Mouse (Mus musculus): Measurements from ENCODE around the gene Zyg11b. TPM values are rescaled to one million over a fixed set of nuclear protein-coding genes. Genes with fewer than 3 reads are reported as not detected.

The Zyg11b gene
- polyA plus RNA-seq (2011; ENCODE audit: insufficient read length, low read depth, missing spikeins): 31.8 and 40.7 TPM in 2 replicates

DNA sequence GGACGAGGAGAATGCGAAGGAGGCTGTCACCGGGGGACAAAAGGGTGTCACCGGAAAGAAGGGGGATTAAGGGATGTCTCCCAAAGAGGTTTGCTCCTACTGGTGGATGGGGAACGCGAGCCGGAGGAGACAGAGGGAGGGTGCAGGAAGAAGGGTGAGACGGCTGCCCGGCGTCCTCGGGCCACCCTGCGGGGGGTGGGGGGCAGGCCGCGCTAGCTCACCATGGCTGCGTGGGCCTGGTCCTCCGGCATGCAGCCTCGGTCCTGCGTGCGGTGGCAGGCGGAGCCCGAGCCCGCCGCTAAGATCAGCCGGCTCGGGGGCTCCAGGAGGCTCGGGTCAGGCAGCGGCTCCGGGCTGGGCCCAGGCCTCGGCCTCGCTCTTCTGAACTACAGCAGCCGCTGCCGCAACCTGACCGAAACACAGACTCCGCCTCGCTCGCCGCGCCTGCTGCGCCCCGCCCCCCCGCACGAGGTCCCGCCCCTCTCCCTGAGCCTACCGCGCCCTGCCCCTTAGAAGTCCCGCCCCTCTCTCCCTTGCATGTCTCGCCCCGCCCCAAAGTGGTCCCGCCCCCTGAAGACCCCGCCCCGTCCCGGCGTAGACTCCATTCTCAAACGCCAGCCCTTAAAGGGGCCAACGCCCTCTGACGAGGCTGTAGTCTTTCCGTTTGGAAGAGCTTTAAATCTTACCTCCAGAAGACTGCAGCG lies at the start of gene Zyg11b:
Zyg11b (minus strand) TSS at position 427 of the 704 bp plus-strand sequence.
- TF ChIP-seq POLR2A (IDR thresholded peaks at IDR 0.05; ENCODE audit: low read depth, low read length) (peak; percentile 78), CTCF (IDR thresholded peaks at IDR 0.05; ENCODE audit: borderline replicate concordance, insufficient read depth, low read length) (no peak)
- peak within 1 kb of the TSS; percentile 82 for H3K27ac ChIP-seq (ENCODE audit: insufficient read depth, low read length)
- H3K4me1 ChIP-seq (ENCODE audit: control insufficient read depth, insufficient read depth, low read length): peaks cover 5% of the 10 kb centered on the region
- peak within 1 kb of the TSS; percentile 89 for H3K4me3 ChIP-seq (ENCODE audit: insufficient read depth, low read length)

DNA sequence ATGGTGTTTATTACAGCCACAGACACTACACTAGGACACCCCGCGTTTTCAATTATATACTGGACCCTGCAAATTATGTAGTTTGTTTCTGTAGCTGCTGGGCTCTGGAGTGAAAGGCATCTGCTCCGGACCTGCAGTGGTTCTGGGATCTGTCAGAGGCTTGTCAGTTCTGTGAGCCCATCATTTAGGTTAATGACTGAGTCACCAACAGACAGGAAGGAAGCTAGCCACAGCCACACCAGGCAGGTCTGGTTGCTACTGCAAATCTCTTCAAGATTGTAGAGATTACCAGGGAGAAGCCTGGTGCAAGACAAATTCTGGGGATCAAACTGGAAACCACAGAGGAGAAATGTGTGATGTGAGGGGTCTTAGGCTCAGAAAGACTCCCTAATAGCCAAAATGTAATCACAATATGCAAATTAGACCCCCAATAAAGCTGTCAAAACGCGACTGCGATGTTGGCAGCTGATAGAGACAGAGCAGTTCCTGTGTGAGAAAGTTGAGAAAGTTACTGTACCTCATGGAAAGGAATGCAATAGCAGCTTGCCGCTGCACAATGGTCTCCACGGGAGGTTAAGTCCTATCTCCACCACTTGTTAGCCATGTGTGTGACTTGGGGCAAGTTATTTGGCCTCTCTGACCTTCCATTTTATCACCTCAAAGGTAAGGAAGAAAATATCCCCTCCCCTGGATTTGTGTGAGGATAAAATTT lies 49.1 kb upstream of the Zyg11b start:
- Histone ChIP-seq H3K27ac (ENCODE audit: insufficient read depth, low read length) (no peak overlapping the region), H3K4me3 (ENCODE audit: insufficient read depth, low read length) (no peak overlapping the region), H3K4me1 (ENCODE audit: control insufficient read depth, insufficient read depth, low read length) (peaks cover 14% of the 10 kb centered on the region; the same call in 1 of the 2 replicates)
- TF ChIP-seq POLR2A (IDR thresholded peaks at IDR 0.05; ENCODE audit: low read depth, low read length): no peak

DNA sequence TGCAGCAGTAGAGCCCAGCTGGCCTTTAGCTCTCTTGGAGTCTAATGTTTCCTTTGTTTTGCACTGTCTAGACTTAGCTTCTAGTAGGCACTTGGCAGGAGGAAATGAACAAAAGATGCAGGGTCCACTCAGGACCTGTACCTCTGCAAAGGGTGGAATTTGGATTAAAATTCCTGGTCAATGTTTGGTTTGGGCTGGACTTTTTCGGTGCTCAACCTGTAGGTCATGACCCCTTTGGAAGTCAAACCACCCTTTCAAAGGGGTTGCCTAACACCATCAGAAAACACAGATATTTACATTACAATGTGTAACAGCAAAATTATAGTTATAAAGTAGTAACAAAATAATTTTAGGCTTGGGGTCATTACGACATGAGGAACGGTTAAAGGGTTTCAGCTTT lies 48.2 kb upstream of the Zyg11b start:
- H3K4me3 ChIP-seq (ENCODE audit: insufficient read depth, low read length): no peak overlapping the region
- peaks cover 14% of the 10 kb centered on the region; the same call in 1 of the 2 replicates for H3K4me1 ChIP-seq (ENCODE audit: control insufficient read depth, insufficient read depth, low read length)
- no peak overlapping the region for H3K27ac ChIP-seq (ENCODE audit: insufficient read depth, low read length)
- TF ChIP-seq CTCF (IDR thresholded peaks at IDR 0.05; ENCODE audit: borderline replicate concordance, insufficient read depth, low read length) (no peak), POLR2A (IDR thresholded peaks at IDR 0.05; ENCODE audit: low read depth, low read length) (no peak)

DNA sequence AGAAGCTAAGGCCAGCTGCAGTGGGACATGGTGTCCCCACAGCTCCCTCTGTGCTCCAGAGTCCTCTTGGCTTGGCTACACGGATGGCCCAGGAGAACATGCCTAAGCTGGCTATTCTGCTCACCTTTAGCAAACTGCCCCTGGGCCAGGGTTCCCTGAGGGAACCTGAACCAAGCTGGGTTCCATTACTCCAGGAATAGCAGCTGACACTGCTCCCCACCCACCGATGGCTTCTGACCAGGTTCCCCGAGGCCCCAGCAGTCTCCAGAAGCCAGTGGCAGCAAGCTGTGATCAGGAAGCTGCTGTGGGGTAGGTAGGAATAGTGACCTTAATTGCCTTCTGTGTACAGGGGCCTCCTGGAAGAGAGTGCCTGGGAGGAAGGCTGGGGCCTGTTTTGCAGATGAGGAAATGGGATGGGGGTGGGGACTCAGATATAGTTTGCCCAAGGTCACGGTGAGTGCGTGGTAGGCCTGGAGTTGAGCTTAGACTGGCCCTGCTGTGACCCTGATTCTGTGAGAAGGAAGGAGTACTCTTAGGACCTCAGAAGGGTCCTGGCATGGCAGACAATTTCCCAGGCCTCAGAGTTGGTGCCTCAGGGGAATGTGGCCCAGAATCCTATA lies 47.5 kb upstream of the Zyg11b start:
- TF ChIP-seq POLR2A (IDR thresholded peaks at IDR 0.05; ENCODE audit: low read depth, low read length): no peak
- peaks cover 14% of the 10 kb centered on the region; the same call in 1 of the 2 replicates for H3K4me1 ChIP-seq (ENCODE audit: control insufficient read depth, insufficient read depth, low read length)
- H3K4me3 ChIP-seq (ENCODE audit: insufficient read depth, low read length): no peak overlapping the region
- H3K27ac ChIP-seq (ENCODE audit: insufficient read depth, low read length): no peak overlapping the region

DNA sequence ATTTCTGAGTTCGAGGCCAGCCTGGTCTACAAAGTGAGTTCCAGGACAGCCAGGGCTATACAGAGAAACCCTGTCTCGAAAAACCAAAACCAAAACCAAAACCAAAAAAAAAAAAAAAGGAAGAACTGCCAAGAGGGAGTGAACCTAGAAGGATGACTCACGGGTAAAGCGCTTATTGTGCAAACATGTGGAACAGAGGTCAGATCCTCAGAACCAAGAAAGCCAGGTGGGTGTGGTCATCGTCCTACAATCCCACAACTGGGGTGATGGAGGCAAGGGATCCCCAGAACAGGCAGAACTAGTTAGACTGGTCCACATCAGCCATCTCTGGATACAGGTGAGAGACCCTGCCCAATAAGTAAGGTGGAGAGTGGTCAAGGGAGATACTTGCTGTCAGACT lies 46.2 kb upstream of the Zyg11b start:
- TF ChIP-seq CTCF (IDR thresholded peaks at IDR 0.05; ENCODE audit: borderline replicate concordance, insufficient read depth, low read length) (no peak), POLR2A (IDR thresholded peaks at IDR 0.05; ENCODE audit: low read depth, low read length) (no peak)
- Histone ChIP-seq H3K4me3 (ENCODE audit: insufficient read depth, low read length) (no peak overlapping the region), H3K27ac (ENCODE audit: insufficient read depth, low read length) (no peak overlapping the region), H3K4me1 (ENCODE audit: control insufficient read depth, insufficient read depth, low read length) (peaks cover 14% of the 10 kb centered on the region; the same call in 1 of the 2 replicates)

DNA sequence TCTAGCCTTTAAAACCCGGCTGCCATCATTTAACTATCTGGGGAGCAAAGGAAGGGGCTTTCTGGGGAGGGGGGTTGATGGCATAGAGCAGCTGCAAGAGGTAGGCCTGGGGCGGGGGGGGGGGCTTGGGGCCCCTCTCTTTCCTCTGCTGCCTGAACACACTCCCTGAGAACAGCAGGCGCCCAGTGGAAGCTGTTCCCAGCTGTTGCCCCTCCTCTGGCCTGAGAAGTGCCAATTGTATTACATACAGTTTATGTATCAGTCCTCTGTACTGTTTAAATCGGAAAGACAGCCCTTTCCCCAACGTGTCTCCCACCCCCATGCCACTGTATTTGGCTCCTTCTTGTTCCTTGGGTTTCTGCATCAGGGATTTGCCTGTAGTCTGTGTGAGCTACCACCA lies 44.9 kb upstream of the Zyg11b start:
- TF ChIP-seq CTCF (IDR thresholded peaks at IDR 0.05; ENCODE audit: borderline replicate concordance, insufficient read depth, low read length) (no peak), POLR2A (IDR thresholded peaks at IDR 0.05; ENCODE audit: low read depth, low read length) (no peak)
- H3K4me1 ChIP-seq (ENCODE audit: control insufficient read depth, insufficient read depth, low read length): peaks cover 14% of the 10 kb centered on the region; the same call in 1 of the 2 replicates
- no peak overlapping the region for H3K4me3 ChIP-seq (ENCODE audit: insufficient read depth, low read length)
- no peak overlapping the region for H3K27ac ChIP-seq (ENCODE audit: insufficient read depth, low read length)

DNA sequence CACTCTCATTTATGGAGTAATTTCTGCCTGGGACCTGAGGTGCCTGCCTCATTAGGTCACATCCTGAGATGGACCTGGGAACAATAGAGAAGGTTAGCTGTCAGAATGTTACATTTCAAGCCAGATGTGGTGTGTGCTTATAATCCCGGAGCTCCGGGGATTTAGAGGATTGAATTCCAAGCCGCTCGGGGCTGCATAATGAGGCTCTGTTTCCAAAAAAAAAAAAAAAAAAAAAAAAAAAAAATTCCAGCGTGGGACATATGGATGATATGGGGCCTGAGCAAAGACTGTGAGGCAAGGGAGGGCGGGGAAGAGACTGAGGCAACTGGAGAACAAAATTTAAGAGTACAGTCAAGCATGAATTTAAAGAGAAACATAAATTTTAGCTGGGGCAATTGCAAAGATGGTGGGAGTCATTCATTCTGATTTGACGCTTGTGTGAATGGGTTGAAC lies 43.8 kb upstream of the Zyg11b start:
- TF ChIP-seq POLR2A (IDR thresholded peaks at IDR 0.05; ENCODE audit: low read depth, low read length): no peak
- no peak for TF ChIP-seq CTCF (IDR thresholded peaks at IDR 0.05; ENCODE audit: borderline replicate concordance, insufficient read depth, low read length)
- H3K4me1 ChIP-seq (ENCODE audit: control insufficient read depth, insufficient read depth, low read length): peaks cover 11% of the 10 kb centered on the region; the same call in 1 of the 2 replicates
- H3K27ac ChIP-seq (ENCODE audit: insufficient read depth, low read length): no peak overlapping the region
- no peak overlapping the region for H3K4me3 ChIP-seq (ENCODE audit: insufficient read depth, low read length)

DNA sequence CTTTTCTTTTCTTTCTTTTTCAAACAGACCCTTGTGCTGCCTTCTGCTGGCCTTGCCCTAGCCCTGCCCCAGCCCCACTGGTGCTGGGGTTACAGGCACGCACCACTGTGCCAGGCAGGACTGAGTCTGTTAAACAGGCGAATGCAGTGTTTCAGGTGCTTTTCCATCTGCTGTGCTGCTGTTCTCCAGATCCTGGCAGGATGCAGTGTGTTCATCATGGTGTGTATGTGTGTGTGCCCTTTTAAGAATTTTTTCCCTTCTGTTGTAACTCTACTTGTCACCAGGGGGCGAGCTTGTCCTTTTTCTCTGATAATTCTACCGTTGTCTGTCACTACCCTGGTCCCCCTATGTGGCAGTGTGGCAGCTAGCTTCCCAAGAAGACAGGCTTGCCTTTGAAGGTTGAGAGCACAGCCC lies 38.4 kb upstream of the Zyg11b start:
- no peak overlapping the region for H3K4me3 ChIP-seq (ENCODE audit: insufficient read depth, low read length)
- no peak overlapping the region for H3K27ac ChIP-seq (ENCODE audit: insufficient read depth, low read length)
- TF ChIP-seq POLR2A (IDR thresholded peaks at IDR 0.05; ENCODE audit: low read depth, low read length): no peak
- no peak for TF ChIP-seq CTCF (IDR thresholded peaks at IDR 0.05; ENCODE audit: borderline replicate concordance, insufficient read depth, low read length)
- no peaks in the 10 kb centered on the region for H3K4me1 ChIP-seq (ENCODE audit: control insufficient read depth, insufficient read depth, low read length)

DNA sequence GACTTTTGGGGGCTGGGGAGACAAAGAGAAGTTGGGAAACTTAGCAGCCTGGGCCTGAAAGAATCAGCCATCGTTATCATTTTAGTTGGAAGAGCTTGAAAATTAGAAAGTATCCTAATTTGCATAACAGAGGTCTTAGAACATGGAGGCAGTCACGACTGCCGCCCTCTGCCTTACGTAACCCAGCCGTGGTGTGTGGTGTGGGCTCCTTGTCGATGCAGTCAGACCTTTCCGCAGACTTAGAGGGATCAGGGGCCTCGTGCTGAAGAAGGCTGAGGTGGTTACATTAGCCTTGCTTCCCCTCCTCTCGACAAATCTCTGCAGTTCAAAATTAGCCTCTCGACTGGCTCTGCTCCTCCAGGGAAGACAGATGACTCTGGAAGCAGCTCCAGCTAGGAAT lies 37.9 kb upstream of the Zyg11b start:
- Histone ChIP-seq H3K27ac (ENCODE audit: insufficient read depth, low read length) (no peak overlapping the region), H3K4me1 (ENCODE audit: control insufficient read depth, insufficient read depth, low read length) (no peaks in the 10 kb centered on the region), H3K4me3 (ENCODE audit: insufficient read depth, low read length) (no peak overlapping the region)
- no peak for TF ChIP-seq POLR2A (IDR thresholded peaks at IDR 0.05; ENCODE audit: low read depth, low read length)
- no peak for TF ChIP-seq CTCF (IDR thresholded peaks at IDR 0.05; ENCODE audit: borderline replicate concordance, insufficient read depth, low read length)

DNA sequence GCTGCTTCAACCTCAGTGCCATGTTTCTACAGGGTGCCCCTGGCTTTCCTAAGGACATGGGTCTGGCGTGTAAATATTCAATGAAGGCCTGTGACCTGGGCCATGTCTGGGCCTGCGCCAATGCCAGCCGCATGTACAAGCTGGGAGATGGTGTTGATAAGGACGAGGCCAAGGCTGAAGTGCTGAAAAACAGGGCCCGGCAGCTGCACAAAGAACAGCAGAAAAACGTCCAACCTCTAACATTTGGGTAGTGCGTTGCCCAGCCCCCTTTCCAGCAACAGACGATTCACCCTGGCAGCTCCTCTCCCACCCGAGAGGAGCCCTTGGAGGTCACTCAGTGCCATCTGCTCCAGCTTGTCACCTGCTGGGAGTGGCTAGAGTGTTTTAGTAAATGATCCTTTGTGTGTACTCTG lies 37.4 kb upstream of the Zyg11b start:
- Histone ChIP-seq H3K4me1 (ENCODE audit: control insufficient read depth, insufficient read depth, low read length) (no peaks in the 10 kb centered on the region), H3K4me3 (ENCODE audit: insufficient read depth, low read length) (no peak overlapping the region), H3K27ac (ENCODE audit: insufficient read depth, low read length) (no peak overlapping the region)
- TF ChIP-seq POLR2A (IDR thresholded peaks at IDR 0.05; ENCODE audit: low read depth, low read length): no peak
- TF ChIP-seq CTCF (IDR thresholded peaks at IDR 0.05; ENCODE audit: borderline replicate concordance, insufficient read depth, low read length): no peak
